Mouse (Mus musculus) hindbrain, embryonic 15.5 days (tissue): ENCODE data around the gene Cfl1. TPM values are rescaled to one million over a fixed set of nuclear protein-coding genes. Genes with fewer than 3 reads are reported as not detected.
A peak's percentile ranks its signal among the peaks of the same experiment; 100 is the strongest.
"Not testable (repeated sequence)": the region's sequence is repeated elsewhere in the genome, so short reads cannot be mapped to it uniquely, and the experiment has no call there.

Experiments
- ATAC-seq: fragments of 200-750 bp; cut with Nextera tagmentation; 2 replicates; pipeline ENCODE4 v1.8.0; 2017; ENCODE audit warnings: low read depth, moderate number of reproducible peaks, moderate TSS enrichment; ENCODE audit not compliant: low FRiP score
- H3K27ac ChIP-seq: fragments of 300-500 bp; sonication (generic); replicated peaks from 2 replicates; pipeline ENCODE4 v1.5.1; 2015; ENCODE audit warnings: mild to moderate bottlenecking, inconsistent platforms
- H3K27me3 ChIP-seq: fragments of 300-500 bp; sonication (generic); 2 replicates; pipeline ENCODE4 v1.6.1; 2015; ENCODE audit warnings: control low read depth, inconsistent platforms
- H3K36me3 ChIP-seq: fragments of 300-500 bp; sonication (generic); 2 replicates; pipeline ENCODE4 v1.6.1; 2015; ENCODE audit warnings: control low read depth, inconsistent platforms
- H3K4me1 ChIP-seq: fragments of 300-500 bp; sonication (generic); replicated peaks from 2 replicates; pipeline ENCODE4 v1.6.1; 2015; ENCODE audit warnings: control low read depth, inconsistent platforms
- H3K4me2 ChIP-seq: fragments of 300-500 bp; sonication (generic); 2 replicates; pipeline ENCODE4 v1.6.1; 2015; ENCODE audit warnings: moderate library complexity, mild to moderate bottlenecking, inconsistent platforms
- H3K4me3 ChIP-seq: fragments of 300-500 bp; sonication (generic); 2 replicates; pipeline ENCODE4 v1.5.1; 2015; ENCODE audit warnings: mild to moderate bottlenecking, inconsistent platforms
- H3K9ac ChIP-seq: fragments of 300-500 bp; sonication (generic); 2 replicates; pipeline ENCODE4 v1.6.1; 2015; ENCODE audit warnings: inconsistent platforms
- H3K9me3 ChIP-seq: fragments of 300-500 bp; sonication (generic); 2 replicates; pipeline ENCODE4 v1.6.1; 2016; ENCODE audit warnings: control low read depth, inconsistent platforms
- WGBS: fragments of 180-500 bp; shearing (Covaris S2); methylation state at CpG from one replicate; pipeline ENCODE4 v1.1.7; 2015; 5-methylcytosine and 5-hydroxymethylcytosine counted together
- polyA plus RNA-seq: library from polyadenylated mRNA; unstranded; fragments of >200 nt; fragmentation: Nextera tagmentation; extraction: Ambion mirVana; gene quantifications from 2 replicates; pipeline ENCODE4 v1.2.1, GENCODE M21; 2015

The Cfl1 gene
- polyA plus RNA-seq, 1 experiment from 2014 or later, result 3,538 TPM

DNA sequence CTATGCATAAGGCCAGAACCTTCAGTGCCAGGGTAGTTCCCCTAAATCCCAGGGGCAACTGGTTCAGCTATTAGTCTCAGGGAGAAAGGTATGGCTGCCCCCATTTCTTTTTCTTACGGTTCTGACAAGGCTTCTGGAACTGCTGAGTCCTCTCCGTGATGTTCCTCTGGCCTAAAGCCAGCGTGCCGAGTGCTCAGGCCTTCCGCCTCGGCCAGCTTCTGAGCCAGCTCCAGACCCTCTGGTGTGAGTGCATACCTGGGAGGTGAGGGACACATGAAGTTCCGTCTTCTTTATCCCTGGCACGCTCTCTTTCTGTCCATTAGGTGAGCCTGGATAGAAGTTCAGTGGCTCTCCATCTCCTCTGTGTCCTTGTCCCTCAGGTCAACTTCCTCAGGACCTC lies 4.9 kb upstream of the Cfl1 start:
- Histone ChIP-seq H3K9me3 (no peaks in the 10 kb centered on the region), H3K27me3 (no peaks in the 10 kb centered on the region), H3K4me3 (no peak overlapping the region), H3K36me3 (peaks cover 36% of the 10 kb centered on the region), H3K4me2 (no peak overlapping the region), H3K9ac (no peak overlapping the region), H3K27ac (no peak overlapping the region), H3K4me1 (peaks cover 38% of the 10 kb centered on the region)
- 92% methylated on average over 8 of the region's 8 CpGs for WGBS
- no peak for ATAC-seq

DNA sequence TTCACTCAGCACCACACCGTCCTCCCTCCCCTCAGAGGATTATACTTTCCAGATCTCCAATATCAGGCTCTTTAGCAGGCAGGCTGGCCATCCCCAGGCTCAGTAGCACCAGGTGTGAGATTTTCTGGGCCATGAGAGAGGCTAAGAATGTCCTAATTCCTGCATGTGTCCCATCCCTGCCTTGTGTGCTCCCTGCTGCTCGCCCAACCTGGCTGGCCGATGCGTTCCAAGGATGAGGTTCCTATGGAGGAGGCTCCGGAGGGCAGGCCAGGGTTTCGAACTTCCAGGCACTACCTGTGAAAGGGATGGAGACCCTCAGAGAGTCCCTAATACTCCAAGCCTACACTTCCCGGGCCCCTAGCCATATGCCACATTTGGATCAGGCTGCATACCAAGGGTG lies 4.4 kb upstream of the Cfl1 start:
- no peak overlapping the region for H3K4me2 ChIP-seq
- H3K27me3 ChIP-seq, result no peaks in the 10 kb centered on the region
- peaks cover 34% of the 10 kb centered on the region for H3K36me3 ChIP-seq
- WGBS, result 88% methylated on average over 7 of the region's 7 CpGs
- H3K4me1 ChIP-seq, result peaks cover 38% of the 10 kb centered on the region
- H3K9me3 ChIP-seq, result no peaks in the 10 kb centered on the region
- no peak for ATAC-seq
- H3K9ac ChIP-seq, result no peak overlapping the region
- H3K4me3 ChIP-seq, result no peak overlapping the region
- H3K27ac ChIP-seq, result no peak overlapping the region

DNA sequence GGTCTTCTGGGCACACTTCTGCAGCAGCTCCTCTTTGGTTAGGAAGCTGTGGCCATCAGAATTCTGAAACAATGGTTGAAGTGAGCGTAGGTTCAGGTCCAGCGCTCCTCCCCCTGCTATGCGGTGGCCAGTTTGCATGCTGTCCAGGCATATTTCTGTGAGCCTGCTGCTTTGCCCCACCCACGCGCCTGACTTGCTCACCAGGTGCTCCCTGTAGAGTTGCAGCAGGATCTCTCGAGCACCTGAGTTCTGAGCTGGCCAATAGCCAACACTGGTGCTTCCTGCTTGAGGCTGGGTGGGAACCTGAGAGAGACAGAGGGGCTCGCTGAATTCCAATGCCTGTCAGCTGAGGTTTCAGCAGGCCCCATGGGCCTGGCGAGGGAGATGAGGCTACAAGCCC lies 4.0 kb upstream of the Cfl1 start:
- no peak overlapping the region for H3K4me2 ChIP-seq
- H3K27ac ChIP-seq, result no peak overlapping the region
- H3K9ac ChIP-seq, result no peak overlapping the region
- H3K27me3 ChIP-seq, result no peaks in the 10 kb centered on the region
- H3K9me3 ChIP-seq, result no peaks in the 10 kb centered on the region
- H3K4me1 ChIP-seq, result peaks cover 38% of the 10 kb centered on the region
- no peak overlapping the region for H3K4me3 ChIP-seq
- H3K36me3 ChIP-seq, result peaks cover 32% of the 10 kb centered on the region
- no peak for ATAC-seq
- 90% methylated on average over 8 of the region's 8 CpGs for WGBS

DNA sequence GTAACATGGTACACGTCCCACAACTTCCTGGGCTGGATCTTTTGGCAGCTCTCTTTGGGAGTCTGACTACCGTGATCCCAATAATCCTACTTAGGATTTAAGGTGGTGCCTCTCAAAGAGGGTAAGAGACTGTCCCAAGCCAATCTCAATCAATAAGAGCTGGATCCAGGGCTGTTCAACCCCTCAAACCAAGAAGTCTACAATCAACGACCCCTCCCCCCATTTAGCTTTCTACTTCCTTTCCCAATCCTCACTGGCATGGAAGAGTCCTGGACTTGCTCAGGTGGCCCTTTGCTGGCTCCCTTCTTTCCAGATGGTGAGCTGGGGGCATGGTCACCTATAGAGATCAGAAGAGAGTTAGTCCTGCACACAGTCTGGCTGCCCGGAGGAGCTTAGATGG lies 3.5 kb upstream of the Cfl1 start:
- Histone ChIP-seq H3K9me3 (no peaks in the 10 kb centered on the region), H3K9ac (no peak overlapping the region; the same call in 1 of the 2 replicates), H3K4me1 (peaks cover 39% of the 10 kb centered on the region), H3K36me3 (peaks cover 32% of the 10 kb centered on the region), H3K27ac (no peak overlapping the region), H3K27me3 (no peaks in the 10 kb centered on the region), H3K4me2 (peak overlapping the region; percentile 77), H3K4me3 (peak overlapping the region; percentile 66; the same call in 1 of the 2 replicates)
- no peak for ATAC-seq
- 94% methylated on average over 4 of the region's 4 CpGs for WGBS

DNA sequence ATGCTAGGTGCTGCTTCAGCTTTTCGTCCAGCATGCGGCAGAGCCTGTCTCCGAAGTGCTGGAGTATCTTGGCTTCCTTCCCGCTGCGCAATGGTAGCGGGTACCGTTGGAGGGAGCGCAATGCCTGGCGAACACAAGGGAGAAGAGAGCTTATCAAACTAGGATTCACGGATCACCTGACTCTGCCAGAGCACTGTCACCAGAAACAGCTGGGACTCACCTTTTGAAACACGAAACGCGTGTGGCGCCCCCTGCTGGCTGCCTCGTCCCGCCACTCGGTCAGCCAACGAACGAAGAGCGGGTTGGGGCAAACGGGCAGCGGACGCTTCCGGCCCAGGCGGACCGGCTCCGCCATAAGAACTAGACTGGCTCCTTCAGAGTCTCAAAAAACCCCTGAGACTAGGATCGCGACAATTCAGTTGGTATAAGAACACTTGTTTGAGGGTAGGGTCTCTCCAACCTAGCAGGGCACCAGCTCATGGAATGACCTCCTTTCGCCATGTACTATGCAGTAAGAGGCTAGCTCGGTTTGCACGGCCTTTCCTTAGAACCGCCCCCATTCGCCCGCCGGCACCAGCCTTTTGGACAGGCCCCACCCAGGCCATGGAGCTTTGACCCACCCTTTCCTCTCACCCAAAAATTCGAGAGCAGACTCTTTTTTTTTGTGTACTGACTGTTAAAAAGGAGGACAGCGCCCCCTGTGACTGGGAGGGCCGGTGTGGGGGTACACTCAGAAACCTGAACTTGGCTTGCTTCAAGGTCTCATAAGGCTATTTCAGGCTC lies 2.3 kb upstream of the Cfl1 start, which contains the start of gene Mus81:
Mus81 (minus strand) TSS at position 635 of the 783 bp plus-strand sequence.
- under 1% methylated on average over 39 of the region's 39 CpGs for WGBS

DNA sequence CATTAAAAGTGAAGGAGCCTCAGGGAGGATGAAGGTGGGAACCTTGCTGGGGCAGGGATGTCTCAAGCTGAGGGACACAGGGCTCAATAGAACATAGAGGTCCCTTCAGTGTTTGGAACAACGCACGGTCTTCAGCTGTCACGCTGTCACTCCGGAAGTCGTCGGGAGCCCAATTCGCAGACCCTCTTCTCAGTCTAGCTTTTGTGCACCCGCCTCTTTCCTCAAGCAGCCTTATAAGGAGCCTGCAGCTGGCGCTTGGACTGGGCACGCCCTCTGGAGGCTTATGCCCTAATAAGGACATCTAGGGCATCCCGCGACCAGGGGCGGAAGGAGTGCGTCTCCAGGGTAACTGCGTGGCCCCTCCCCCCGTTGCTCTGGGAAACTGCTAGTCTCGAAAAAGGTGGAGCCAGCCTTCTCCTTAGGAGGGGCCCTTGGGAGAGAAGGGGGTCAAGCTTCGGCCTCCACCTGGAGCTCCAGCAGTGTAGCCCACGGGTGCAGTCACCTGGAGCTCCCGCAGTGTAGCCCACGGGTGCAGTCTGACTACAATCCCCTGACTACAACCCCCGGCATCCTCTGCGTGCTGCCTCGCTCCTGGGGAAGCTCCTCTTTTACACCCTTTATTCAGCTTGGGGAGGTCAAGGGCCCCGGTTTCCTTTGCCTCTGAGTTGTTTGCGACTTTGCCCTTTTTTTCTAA lies 1.2 kb upstream of the Cfl1 start:
- peak overlapping the region; percentile 46 for H3K9ac ChIP-seq
- H3K4me1 ChIP-seq, result peaks cover 55% of the 10 kb centered on the region
- peak; percentile 82 for ATAC-seq
- peak overlapping the region; percentile 77 for H3K4me2 ChIP-seq
- under 1% methylated on average over 26 of the region's 26 CpGs for WGBS
- no peaks in the 10 kb centered on the region for H3K9me3 ChIP-seq
- H3K27ac ChIP-seq, result peak overlapping the region; percentile 97
- H3K27me3 ChIP-seq, result no peaks in the 10 kb centered on the region
- peak overlapping the region; percentile 66 for H3K4me3 ChIP-seq
- peaks cover 28% of the 10 kb centered on the region for H3K36me3 ChIP-seq

More for the DNA sequence above, 2.3 kb upstream of the Cfl1 start, which contains the start of gene Mus81:
- Histone ChIP-seq H3K4me1 (peaks cover 51% of the 10 kb centered on the region), H3K9ac (peak within 1 kb of the TSS; percentile 54), H3K27me3 (no peaks in the 10 kb centered on the region), H3K4me2 (peak within 1 kb of the TSS; percentile 77), H3K36me3 (peaks cover 25% of the 10 kb centered on the region), H3K9me3 (no peaks in the 10 kb centered on the region), H3K27ac (peak within 1 kb of the TSS; percentile 97), H3K4me3 (peak within 1 kb of the TSS; percentile 66)
- ATAC-seq, result peak; percentile 78

DNA sequence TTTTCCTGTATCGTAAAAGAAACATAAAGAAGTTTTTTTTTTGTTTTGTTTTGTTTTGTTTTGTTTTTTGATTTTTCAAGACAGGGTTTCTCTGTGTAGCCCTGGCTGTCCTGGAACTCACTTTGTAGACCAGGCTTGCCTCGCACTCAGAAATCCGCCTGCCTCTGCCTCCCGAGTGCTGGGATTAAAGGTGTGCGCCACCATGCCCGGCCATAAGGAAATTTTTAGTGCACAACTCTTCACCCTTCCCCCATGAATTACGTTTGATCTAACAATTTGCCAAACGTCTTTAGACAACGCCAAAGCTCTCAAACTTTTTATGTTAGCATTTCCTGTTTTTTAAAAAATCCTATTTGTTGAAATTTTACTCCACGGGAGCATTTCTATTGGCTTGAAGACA lies 534 bp upstream of the Cfl1 start:
- WGBS, result 57% methylated on average over 10 of the region's 10 CpGs
- peak overlapping the region; percentile 90 for H3K4me3 ChIP-seq
- peaks cover 32% of the 10 kb centered on the region for H3K36me3 ChIP-seq
- H3K27ac ChIP-seq, result peak overlapping the region; percentile 97
- not testable (repeated sequence) for H3K27me3 ChIP-seq, ATAC-seq, H3K9me3 ChIP-seq, H3K9ac ChIP-seq
- H3K4me2 ChIP-seq, result peak overlapping the region; percentile 77
- H3K4me1 ChIP-seq, result peaks cover 55% of the 10 kb centered on the region

DNA sequence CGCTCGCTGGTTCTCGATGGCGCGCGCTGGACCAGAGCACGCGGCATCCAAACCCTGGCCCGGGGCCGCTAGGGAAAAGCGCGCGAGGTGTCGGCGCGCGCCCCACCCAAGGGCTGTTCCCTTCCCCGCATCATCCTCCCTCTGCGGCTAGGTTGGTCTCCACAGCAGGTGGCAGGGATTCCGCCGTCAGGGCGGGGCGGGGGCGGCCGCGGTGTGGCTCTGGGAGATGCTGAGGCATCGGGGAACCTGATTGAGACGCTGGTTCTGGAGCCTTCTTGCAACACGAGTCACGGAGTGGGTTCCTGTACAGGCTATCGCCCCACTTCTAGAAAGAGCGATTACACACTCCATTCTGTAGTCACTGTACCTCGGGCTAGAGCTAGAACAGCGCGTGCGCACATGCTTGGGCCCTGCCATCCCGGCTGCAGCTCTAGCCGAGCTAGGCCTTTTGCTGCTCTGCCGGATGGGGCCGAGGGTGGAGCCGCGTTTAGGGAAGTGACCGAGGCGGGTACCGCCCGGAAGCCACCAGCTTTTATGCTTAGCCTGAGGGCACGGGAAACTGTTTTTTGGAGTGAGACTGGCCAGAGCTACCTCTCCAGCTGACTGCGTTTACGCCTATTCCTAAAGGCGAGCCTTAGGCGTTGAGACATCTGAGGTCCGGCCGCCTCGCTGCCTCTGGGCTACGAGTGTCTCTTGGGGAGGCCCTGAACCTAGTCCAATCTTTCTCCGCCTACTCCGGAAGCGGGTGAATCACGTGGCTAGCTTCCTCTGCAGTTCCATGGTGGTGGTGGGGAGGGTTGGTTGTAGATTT lies 848 bp downstream of the Cfl1 start:
- Histone ChIP-seq H3K27me3 (no peaks in the 10 kb centered on the region), H3K36me3 (peaks cover 35% of the 10 kb centered on the region), H3K4me1 (peaks cover 52% of the 10 kb centered on the region), H3K9me3 (no peaks in the 10 kb centered on the region), H3K4me2 (peak overlapping the region; percentile 77), H3K27ac (peak overlapping the region; percentile 97), H3K4me3 (peak overlapping the region; percentile 90), H3K9ac (peak overlapping the region; percentile 95)
- WGBS, result under 1% methylated on average over 58 of the region's 59 CpGs
- ATAC-seq, result peak; percentile 35

DNA sequence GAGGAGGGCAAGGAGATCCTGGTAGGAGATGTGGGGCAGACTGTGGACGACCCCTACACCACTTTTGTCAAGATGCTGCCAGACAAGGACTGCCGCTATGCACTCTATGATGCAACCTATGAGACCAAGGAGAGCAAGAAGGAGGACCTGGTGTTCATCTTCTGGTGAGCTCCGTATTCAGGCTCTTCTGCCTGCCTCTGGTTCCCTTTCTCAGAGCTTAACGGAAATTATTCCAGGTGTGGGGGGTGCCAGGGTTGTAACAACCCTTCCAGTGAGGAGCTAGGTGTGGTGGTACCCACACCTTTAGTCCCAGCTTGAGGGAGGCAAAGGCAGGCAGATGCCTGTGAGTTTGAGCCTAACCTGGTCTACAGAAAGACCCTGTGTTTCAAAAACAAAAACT lies 2.4 kb downstream of the Cfl1 start:
- H3K9me3 ChIP-seq, result no peaks in the 10 kb centered on the region
- H3K36me3 ChIP-seq, result peaks cover 50% of the 10 kb centered on the region
- H3K4me2 ChIP-seq, result peak overlapping the region; percentile 77; the same call in 1 of the 2 replicates
- H3K4me1 ChIP-seq, result peaks cover 36% of the 10 kb centered on the region
- no peaks in the 10 kb centered on the region for H3K27me3 ChIP-seq
- H3K9ac ChIP-seq, result no peak overlapping the region
- 87% methylated on average over 4 of the region's 4 CpGs for WGBS
- ATAC-seq, result no peak
- peak overlapping the region; percentile 90; the same call in 1 of the 2 replicates for H3K4me3 ChIP-seq
- no peak overlapping the region for H3K27ac ChIP-seq

DNA sequence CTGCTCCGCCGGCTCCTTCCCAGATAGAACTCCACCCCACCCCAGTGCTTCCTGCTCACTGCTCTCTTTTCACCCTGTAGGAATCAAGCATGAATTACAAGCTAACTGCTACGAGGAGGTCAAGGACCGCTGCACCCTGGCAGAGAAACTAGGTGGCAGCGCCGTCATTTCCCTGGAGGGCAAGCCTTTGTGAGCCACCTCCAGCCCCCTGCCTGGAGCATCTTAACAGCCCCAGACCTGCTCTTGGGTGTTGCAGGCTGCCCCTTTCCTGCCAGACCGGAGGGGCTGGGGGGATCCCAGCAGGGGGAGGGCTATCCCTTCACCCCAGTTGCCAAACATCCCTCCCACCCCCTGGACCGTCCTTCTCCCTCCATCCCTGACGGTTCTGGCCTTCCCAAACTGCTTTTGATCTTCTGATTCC lies 3.1 kb downstream of the Cfl1 start:
- ATAC-seq, H3K9me3 ChIP-seq, H3K9ac ChIP-seq, H3K27ac ChIP-seq, H3K4me2 ChIP-seq, H3K27me3 ChIP-seq: not testable (repeated sequence)
- H3K36me3 ChIP-seq, result peaks cover 51% of the 10 kb centered on the region
- H3K4me3 ChIP-seq, result 0 out of 2 replicates have a peak overlapping the region, but pooled peaks have one; percentile 1
- WGBS, result 61% methylated on average over 9 of the region's 9 CpGs
- peaks cover 36% of the 10 kb centered on the region for H3K4me1 ChIP-seq

DNA sequence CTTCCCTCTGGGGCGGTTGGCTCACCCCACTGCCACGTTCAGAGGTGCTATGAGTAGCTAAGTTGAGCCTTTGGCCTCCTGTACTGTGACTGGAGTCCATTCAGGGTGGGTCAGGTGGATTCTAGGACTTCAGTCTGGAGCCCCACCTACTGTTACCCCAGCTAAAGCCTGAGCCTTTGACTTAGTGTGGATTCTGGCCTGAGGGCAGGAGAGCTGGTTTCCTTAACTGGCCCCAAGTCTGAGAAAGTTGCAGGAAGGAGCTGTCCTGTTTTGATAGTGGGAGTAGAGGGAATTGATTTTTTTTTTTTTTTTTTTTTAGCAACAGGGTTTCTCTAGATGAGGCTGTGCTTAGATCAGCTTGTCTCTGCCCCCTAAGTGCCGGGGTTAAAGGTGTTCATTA lies 4.1 kb downstream of the Cfl1 start:
- no peaks in the 10 kb centered on the region for H3K27me3 ChIP-seq
- ATAC-seq, result no peak
- no peak overlapping the region for H3K27ac ChIP-seq
- no peak overlapping the region for H3K4me3 ChIP-seq
- H3K9ac ChIP-seq, result no peak overlapping the region
- peaks cover 51% of the 10 kb centered on the region for H3K36me3 ChIP-seq
- no peaks in the 10 kb centered on the region for H3K9me3 ChIP-seq
- no peak overlapping the region for H3K4me2 ChIP-seq
- WGBS, result 90% methylated on average over 3 of the region's 3 CpGs
- peaks cover 26% of the 10 kb centered on the region for H3K4me1 ChIP-seq
